Mouse (Mus musculus) G1E (cell line): ENCODE data around the gene Agbl4. TPM values are rescaled to one million over a fixed set of nuclear protein-coding genes. Genes with fewer than 3 reads are reported as not detected.

Source experiments
- ATAC-seq: 2 replicates; pipeline ENCODE4 v1.8.0; 2016; ENCODE audit warnings: mild to moderate bottlenecking; ENCODE audit not compliant: insufficient number of reproducible peaks, poor library complexity, low FRiP score, severe bottlenecking; ENCODE audit errors: extremely low read depth
- DNase-seq: peaks from one replicate; pipeline ENCODE4 v3.0.0; 2012; ENCODE audit warnings: low spot score
- H3K27me3 ChIP-seq: 2 replicates; pipeline ENCODE4 v1.6.1; 2012; ENCODE audit warnings: mild to moderate bottlenecking, low read length, inconsistent platforms; ENCODE audit not compliant: insufficient read depth
- H3K36me3 ChIP-seq: replicated peaks from 2 replicates; pipeline ENCODE3; 2012; ENCODE audit warnings: mild to moderate bottlenecking, inconsistent platforms
- H3K4me1 ChIP-seq: 2 replicates; pipeline ENCODE4 v1.6.1; 2012; ENCODE audit warnings: low read depth, low read length, inconsistent platforms, mixed read lengths; ENCODE audit not compliant: insufficient read depth
- H3K4me3 ChIP-seq: 2 replicates; pipeline ENCODE4 v1.5.1; 2012; ENCODE audit warnings: low read depth, mild to moderate bottlenecking, inconsistent platforms, low read length, moderate library complexity, mixed read lengths
- H3K9me3 ChIP-seq: replicated peaks from 2 replicates; pipeline ENCODE4 v1.6.1; 2012; ENCODE audit warnings: inconsistent platforms
- CTCF ChIP-seq: IDR thresholded peaks from 2 replicates; pipeline ENCODE4 v1.5.1; 2012; ENCODE audit warnings: low read depth, low read length, inconsistent platforms, mixed read lengths
- GATA1 ChIP-seq: IDR thresholded peaks from 2 replicates; pipeline ENCODE4 v1.6.1; 2012; ENCODE audit warnings: borderline replicate concordance, low read length, inconsistent platforms, mixed read lengths
- GATA2 ChIP-seq: IDR thresholded peaks from 2 replicates; pipeline ENCODE4 v1.6.1; 2012; ENCODE audit warnings: low read depth, low read length, inconsistent platforms, borderline replicate concordance
- POLR2AphosphoS5 ChIP-seq: IDR thresholded peaks from 2 replicates; pipeline ENCODE4 v1.6.1; 2012; ENCODE audit warnings: low read depth, low read length, inconsistent platforms; ENCODE audit not compliant: insufficient replicate concordance
- TAL1 ChIP-seq: conservative IDR thresholded peaks from 2 replicates; pipeline ENCODE4 v1.6.1; 2012; ENCODE audit warnings: low read depth, low read length, inconsistent platforms, mixed read lengths
- polyA plus RNA-seq: library from polyadenylated mRNA; stranded (reverse); fragments of >175 nt; gene quantifications from 2 replicates; pipeline ENCODE4 v1.2.3, GENCODE M21; 2012
- total RNA-seq, 2 experiments: library from RNA; stranded (forward) in 1 of 2; stranded (reverse) in 1 of 2; fragments of 200-1000 nt in 1 of 2; fragments of >200 nt in 1 of 2; fragmentation: Nextera tagmentation in 1 of 2; gene quantifications; 2 replicates each; pipeline ENCODE4 v1.2.3; 2014 to 2017

Gene Agbl4
- total and polyA plus RNA-seq, 3 experiments, result 0.55 TPM; not detected in 2

GRCm38 (mm10) chr4:111682793-111683192 lies 1285.3 kb downstream of the Agbl4 start:
- no peak for ATAC-seq
- TF ChIP-seq POLR2AphosphoS5 (no peak), GATA1 (no peak), CTCF (no peak), TAL1 (no peak), GATA2 (no peak)

GRCm38 (mm10) chr4:111683843-111684242 lies 1286.4 kb downstream of the Agbl4 start:
- peaks cover 10% of the 10 kb centered on the region for H3K9me3 ChIP-seq
- TF ChIP-seq TAL1, result no peak
- ATAC-seq (no peak), DNase-seq (no peak)
- no peaks in the 10 kb centered on the region for H3K27me3 ChIP-seq
- H3K4me1 ChIP-seq, result no peaks in the 10 kb centered on the region
- H3K4me3 ChIP-seq, result no peak overlapping the region
- H3K36me3 ChIP-seq, result no peaks in the 10 kb centered on the region

More at GRCm38 (mm10) chr4:111682793-111683192, 1285.3 kb downstream of the Agbl4 start:
- Histone ChIP-seq H3K4me3 (no peak overlapping the region), H3K36me3 (no peaks in the 10 kb centered on the region), H3K27me3 (no peaks in the 10 kb centered on the region), H3K9me3 (peaks cover 10% of the 10 kb centered on the region), H3K4me1 (no peaks in the 10 kb centered on the region)
- no peak for DNase-seq

- Histone ChIP-seq H3K27me3 (no peaks in the 10 kb centered on the region), H3K9me3 (peaks cover 11% of the 10 kb centered on the region), H3K4me3 (no peak overlapping the region), H3K4me1 (no peaks in the 10 kb centered on the region), H3K36me3 (no peaks in the 10 kb centered on the region)
- TF ChIP-seq GATA1, result no peak
- TF ChIP-seq POLR2AphosphoS5, result no peak
- TF ChIP-seq GATA2, result no peak
- no peak for TF ChIP-seq CTCF
- no peak for TF ChIP-seq TAL1
- ATAC-seq (no peak), DNase-seq (no peak)
Measured at GRCm38 (mm10) chr4:111685951-111686350, 1288.5 kb downstream of the Agbl4 start.

GRCm38 (mm10) chr4:111686951-111687350 lies 1289.5 kb downstream of the Agbl4 start:
- Histone ChIP-seq H3K9me3 (peaks cover 11% of the 10 kb centered on the region), H3K27me3 (no peaks in the 10 kb centered on the region), H3K36me3 (no peaks in the 10 kb centered on the region), H3K4me3 (no peak overlapping the region), H3K4me1 (no peaks in the 10 kb centered on the region)
- no peak for TF ChIP-seq GATA2
- TF ChIP-seq CTCF, result no peak
- TF ChIP-seq GATA1, result no peak
- TF ChIP-seq TAL1, result no peak
- ATAC-seq (no peak), DNase-seq (no peak)

GRCm38 (mm10) chr4:111687613-111688012 lies 1290.2 kb downstream of the Agbl4 start:
- DNase-seq, result no peak
- no peaks in the 10 kb centered on the region for H3K4me1 ChIP-seq
- no peak for TF ChIP-seq GATA1
- TF ChIP-seq TAL1, result no peak
- no peak for TF ChIP-seq CTCF
- TF ChIP-seq GATA2, result no peak
- TF ChIP-seq POLR2AphosphoS5, result no peak

GRCm38 (mm10) chr4:111691057-111691543 lies 1293.6 kb downstream of the Agbl4 start:
- ATAC-seq (no peak), DNase-seq (no peak)
- Histone ChIP-seq H3K4me3 (no peak overlapping the region), H3K9me3 (peaks cover 6% of the 10 kb centered on the region; the same call in 1 of the 2 replicates), H3K27me3 (no peaks in the 10 kb centered on the region), H3K36me3 (no peaks in the 10 kb centered on the region), H3K4me1 (no peaks in the 10 kb centered on the region)
- TF ChIP-seq GATA2, result no peak
- no peak for TF ChIP-seq POLR2AphosphoS5
- TF ChIP-seq CTCF, result no peak
- TF ChIP-seq GATA1, result no peak
- TF ChIP-seq TAL1, result no peak

More at GRCm38 (mm10) chr4:111687613-111688012, 1290.2 kb downstream of the Agbl4 start:
- no peak for ATAC-seq
- Histone ChIP-seq H3K36me3 (no peaks in the 10 kb centered on the region), H3K4me3 (no peak overlapping the region), H3K27me3 (no peaks in the 10 kb centered on the region), H3K9me3 (peaks cover 11% of the 10 kb centered on the region)

GRCm38 (mm10) chr4:111701381-111701780 lies 1303.9 kb downstream of the Agbl4 start:
- no peak for TF ChIP-seq POLR2AphosphoS5
- no peak for TF ChIP-seq TAL1
- TF ChIP-seq GATA1, result no peak
- no peak for TF ChIP-seq GATA2
- no peak for TF ChIP-seq CTCF
- Histone ChIP-seq H3K4me1 (no peaks in the 10 kb centered on the region), H3K36me3 (no peaks in the 10 kb centered on the region), H3K4me3 (no peak overlapping the region), H3K9me3 (peaks cover 5% of the 10 kb centered on the region), H3K27me3 (no peaks in the 10 kb centered on the region)
- ATAC-seq (no peak), DNase-seq (no peak)

GRCm38 (mm10) chr4:111704126-111704525 lies 1306.7 kb downstream of the Agbl4 start:
- no peaks in the 10 kb centered on the region for H3K36me3 ChIP-seq
- no peak for TF ChIP-seq GATA1
- TF ChIP-seq CTCF, result no peak
- no peak for TF ChIP-seq GATA2
- no peak for TF ChIP-seq POLR2AphosphoS5
- no peak for TF ChIP-seq TAL1
- peaks cover 9% of the 10 kb centered on the region for H3K9me3 ChIP-seq
- no peaks in the 10 kb centered on the region for H3K27me3 ChIP-seq
- no peaks in the 10 kb centered on the region for H3K4me1 ChIP-seq
- H3K4me3 ChIP-seq, result no peak overlapping the region
- DNase-seq, result no peak
- no peak for ATAC-seq
